Mouse (Mus musculus) E14TG2a.4 (cell line): Measurements from ENCODE around the gene Ankfn1.

Experiments
- CTCF ChIP-seq: conservative IDR thresholded peaks from 2 replicates; pipeline ENCODE4 v1.5.1; 2014; ENCODE audit warnings: low read length
- NANOG ChIP-seq: IDR thresholded peaks from 2 replicates; pipeline ENCODE4 v1.6.1; 2014; ENCODE audit warnings: borderline replicate concordance, low read length, mixed read lengths

DNA sequence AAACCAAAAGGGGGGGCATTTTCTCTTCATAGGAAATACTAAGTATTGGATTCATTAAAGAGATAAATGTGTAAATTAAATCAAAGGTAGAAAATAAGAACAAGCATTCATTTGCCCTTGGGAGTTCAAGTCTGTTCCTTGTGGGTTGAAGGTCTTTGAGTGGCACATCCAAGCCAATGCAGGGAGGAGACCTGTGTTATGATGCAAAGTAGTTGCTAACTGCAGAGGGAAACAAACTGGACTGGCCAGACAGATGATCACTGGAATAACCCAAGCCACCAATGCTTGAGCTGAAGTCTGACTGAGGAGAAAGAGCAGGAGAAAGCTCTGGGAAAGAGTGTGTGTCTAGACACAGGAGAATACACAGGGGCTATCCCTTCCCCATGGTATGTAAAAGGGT is 120.9 kb downstream of the Ankfn1 start:
- TF ChIP-seq CTCF (no peak), NANOG (peak; percentile 23; the same call in 1 of the 2 replicates)
